Mouse (Mus musculus) activated CD4-positive, CD25-positive, alpha-beta regulatory T cell, adult 4 months (primary cell): ENCODE measurements around the gene Nup188. TPM values are rescaled to one million over a fixed set of nuclear protein-coding genes. Genes with fewer than 3 reads are reported as not detected.

ENCODE experiments used
- ATAC-seq: one replicate; pipeline ENCODE4 v1.8.0; 2017
- polyA plus RNA-seq, 2 experiments: library from polyadenylated mRNA; unstranded; fragments of 100-300 nt; shearing (Covaris generic); gene quantifications; one replicate each; pipeline ENCODE4 v1.2.1; 2017

Gene Nup188
- polyA plus RNA-seq, 2 experiments from 2014 or later = 25.8 to 30.6 TPM

DNA sequence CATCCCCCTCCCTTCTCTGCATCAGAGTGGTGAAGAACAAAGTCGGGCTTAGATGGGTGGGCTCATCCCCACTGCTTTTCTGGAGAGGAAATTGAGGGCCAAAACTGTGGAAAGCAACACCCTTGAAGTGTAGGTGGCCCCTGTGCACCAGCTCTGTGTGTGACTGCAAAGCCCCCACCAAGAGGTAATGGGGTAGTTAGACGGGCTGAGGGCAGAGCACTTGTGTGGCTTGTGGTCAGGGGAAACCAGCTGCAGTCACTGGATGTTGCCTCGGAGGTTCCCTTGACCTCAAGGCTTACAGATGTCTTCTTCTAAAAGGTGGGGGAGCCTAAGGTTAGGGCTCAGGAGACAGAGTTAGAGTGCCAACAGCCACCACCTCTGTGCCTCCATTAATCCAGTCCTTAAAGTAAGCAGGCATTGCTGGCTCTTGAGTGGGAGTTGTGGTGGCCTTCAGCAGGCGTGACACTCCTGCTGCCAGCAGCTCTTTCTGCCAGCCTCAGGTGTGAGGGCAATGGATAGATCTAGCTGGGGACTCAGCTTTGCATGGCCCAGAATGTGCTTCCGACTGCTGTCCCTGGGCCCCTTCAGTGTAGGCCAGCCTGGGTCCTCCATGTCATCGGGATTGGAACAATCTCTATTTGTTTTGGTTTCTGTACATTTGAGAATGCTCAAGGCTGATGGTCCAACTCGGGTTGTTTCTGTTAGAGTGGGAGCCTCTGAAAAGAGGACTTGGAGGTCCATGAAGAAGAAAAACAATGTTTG, 28.3 kb upstream of the Nup188 start:
- ATAC-seq = no peak

DNA sequence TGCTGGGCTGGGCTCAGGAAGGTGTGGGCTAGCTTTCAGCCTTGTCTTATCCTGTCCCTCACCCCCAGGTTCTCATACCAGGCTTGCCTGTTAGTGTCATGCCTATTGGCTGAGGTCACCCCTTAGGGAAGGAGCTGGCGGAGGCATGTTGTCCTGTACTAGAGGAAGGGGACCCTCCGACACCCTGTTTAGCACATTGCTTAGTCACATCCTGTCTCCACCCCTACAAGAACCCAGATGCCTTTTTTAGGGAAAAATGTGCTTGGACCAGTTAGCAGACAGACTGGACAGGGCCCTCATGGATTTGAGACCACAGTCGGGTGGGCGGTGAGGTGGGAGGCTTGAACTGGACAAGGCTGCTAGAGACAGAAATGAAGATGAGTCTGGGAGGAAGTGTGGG, 27.6 kb upstream of the Nup188 start:
- ATAC-seq = peak; percentile 48

DNA sequence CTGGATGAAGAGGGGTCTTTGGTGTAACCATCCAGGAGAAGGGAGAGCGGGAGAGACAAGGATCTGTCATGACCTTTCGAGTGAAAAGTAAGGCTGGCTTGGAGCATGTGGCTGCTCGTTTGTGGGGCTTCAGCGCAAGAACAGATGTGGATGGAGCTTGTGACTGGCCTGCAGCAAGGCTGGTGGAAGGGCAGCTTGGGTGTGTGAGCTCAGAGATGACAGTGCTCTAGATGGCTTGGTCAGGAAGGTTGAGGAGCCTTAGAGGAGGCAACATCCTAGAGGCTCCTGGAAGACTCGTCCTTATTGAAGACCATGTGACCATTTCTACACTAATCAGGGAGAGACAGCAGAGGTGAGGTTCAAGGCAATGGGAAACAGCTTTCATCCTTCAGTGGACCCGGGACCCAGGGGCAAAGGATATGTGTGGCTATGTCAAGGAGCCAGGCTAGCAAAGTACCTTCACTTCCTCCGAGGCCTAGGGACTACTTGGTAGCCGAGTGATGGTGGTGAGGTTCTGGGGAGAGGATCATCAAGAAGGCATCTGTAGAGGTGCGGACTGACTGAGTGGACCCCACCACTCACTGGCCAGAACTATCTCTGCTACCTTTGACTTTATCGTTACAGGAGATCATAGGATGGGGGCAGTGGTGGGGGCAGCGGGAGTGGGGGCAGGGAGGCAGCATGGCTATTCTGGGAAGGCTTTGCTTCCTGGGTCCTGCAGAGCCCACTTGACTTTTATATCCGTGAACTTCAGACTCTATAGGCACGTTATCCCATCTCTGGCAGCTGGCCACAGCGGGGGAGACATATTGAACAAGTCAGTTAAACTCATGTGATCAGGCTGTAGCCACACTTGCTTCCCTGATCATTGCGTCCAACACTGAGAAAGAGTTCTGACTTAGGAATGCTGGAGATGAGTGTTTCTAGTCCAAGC, 26.8 kb upstream of the Nup188 start:
- no peak for ATAC-seq

DNA sequence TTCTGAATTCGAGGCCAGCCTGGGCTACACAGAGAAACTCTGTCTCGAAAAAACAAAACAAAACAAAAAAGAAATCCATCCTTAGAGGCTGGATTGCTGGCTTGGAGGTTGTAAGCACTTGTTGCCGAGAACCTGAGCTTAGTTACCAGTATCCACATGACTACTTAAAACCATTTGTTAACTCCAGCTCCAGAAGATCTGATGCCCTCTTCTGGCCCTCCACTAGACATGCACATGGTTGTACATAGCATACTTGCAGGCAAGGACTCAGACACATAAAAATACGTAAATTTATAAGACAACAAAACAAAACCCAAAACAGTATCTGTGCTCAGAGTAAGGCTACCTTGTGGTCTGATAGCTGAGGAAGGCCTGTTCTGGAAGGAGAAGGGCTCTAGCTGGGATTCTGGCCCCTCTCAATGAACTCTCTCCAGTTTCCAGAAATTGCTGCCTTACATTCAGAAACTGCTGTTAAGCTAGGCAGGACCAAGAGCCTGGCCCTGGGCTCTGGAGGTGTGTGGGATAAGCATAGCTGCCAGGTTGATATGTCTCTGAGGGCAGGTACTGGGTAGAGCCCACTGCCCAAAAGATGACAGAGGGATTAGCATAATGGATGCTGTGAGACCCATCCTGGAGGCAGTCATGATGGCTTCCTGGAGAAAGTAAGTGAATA, 25.0 kb upstream of the Nup188 start:
- ATAC-seq = no peak

DNA sequence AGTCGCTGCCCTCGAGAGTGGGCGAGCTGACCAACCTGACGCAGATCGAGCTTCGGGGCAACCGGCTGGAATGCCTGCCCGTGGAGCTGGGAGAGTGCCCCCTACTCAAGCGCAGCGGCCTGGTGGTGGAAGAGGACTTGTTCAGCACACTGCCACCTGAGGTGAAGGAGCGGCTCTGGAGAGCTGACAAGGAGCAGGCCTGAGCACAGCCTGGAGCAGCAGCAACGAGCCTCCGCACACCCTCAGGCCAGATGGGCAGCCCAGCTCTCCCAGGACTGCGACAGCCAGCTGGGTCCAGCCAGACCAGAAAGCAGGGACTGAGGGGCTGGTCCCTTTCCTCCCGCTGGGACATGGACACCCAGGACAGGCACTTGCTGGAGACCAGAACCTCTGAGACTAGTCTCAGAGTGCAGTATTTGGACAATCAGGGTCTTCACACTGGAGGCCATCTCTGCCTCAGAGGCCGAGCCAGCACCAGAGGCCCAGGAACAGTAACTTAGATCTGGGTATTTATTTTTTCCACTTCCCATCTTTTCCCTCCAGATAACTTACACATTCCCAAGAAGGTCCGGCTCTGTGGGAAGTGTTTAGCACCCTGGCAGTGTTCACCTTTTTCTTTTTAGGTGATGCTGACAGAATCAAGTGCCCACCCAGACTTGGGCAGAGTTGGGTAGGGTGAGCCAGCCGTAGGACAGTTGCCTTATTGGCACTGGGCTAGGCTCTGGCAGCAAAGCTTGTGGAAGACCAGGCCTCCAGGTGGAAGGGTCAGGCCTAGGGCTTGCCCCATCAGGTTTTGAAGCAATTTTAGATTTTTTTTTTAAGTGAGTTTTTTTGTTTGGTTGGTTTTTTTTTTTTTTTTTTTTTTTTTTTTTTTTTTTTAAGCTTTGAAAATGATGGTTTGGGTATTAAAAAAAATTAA, 24.0 kb upstream of the Nup188 start:
- no peak for ATAC-seq

DNA sequence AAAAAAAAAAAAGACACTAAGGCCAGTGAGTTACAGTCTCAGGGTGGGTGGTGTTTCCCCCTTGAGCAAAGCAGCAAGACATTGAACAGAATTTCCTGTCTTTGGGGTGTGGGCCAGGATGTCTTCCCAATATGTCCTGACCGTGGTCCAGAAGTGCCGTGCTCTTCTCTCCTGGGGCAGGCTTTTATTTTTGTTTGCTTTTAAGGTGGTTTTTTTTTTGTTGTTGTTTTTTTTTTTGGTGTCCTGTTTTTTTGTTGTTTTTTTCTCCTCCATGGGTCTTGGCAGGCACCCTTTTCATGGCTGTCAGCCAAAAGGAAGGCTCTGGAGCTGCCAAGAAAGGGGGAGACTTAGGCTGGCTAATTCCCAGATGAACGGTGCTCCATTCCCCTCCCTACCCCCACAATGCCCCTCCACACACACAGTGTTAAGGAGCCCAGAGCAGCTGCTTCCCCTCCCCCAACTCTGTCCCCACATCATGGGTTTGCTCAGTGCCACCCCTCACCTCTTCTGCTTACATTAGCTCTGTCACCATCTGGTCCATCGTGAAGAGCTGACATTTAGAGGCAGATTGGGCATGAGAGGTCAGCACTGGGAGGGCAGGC, 23.3 kb upstream of the Nup188 start:
- no peak for ATAC-seq

DNA sequence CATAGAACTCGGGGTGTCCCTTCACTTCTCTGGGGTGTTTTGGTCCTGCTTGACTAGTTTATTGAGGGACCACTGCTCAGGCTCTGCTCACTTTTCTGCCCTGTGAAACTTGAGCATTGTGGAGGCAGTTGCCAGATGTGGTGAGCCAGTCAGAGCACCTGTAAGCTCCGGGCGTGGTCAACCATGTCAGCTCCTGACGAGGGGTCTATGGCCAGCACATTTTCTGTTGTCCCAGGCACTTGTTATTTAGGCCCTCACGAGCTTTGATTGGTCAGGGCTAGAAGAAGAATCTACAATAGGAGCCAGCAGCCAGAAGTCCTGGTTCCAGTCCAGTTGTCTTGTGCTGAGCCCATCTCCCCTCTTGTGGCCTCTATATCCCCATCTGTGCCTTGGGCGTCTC, 22.4 kb upstream of the Nup188 start:
- ATAC-seq = no peak

DNA sequence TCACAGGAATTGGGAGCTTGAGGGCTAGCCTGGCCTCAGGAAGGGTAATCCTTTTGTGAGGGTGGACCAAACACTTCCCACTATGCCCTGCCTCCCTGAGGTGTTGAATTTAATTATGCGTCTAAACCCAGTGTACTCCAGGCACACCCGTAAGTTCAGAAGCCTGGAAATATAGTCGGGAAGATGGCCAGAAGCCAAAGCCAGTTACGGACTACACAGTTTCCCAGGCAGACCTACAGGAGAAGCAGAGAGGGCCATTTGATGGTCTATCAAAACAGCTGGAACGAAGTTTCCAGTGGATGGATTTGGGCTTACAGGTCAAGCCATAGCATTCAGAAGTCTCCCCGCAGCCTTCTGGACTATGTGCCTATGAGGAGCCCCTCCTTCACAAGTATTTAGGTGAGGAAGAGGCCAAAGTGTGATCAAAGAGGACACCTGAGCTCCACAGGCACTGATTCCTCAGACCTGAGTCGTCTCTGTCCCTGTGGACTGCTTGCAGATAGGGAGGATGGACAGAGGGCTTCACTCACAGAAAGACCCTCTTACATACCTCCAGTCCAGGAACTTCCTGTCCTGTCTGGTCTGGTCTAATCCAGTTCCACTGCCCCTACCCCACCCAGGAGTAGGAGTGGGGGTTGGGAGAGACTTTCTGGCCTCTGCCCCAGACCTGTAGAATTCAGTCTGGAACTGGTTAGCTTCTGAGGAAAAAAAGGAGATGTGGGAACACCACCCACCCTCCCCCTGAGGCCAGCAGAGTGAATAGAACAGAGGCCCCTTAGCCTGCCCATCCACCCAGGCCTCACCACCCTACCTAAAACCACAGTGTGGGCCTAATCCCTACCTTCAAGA, 21.3 kb upstream of the Nup188 start:
- ATAC-seq = no peak

DNA sequence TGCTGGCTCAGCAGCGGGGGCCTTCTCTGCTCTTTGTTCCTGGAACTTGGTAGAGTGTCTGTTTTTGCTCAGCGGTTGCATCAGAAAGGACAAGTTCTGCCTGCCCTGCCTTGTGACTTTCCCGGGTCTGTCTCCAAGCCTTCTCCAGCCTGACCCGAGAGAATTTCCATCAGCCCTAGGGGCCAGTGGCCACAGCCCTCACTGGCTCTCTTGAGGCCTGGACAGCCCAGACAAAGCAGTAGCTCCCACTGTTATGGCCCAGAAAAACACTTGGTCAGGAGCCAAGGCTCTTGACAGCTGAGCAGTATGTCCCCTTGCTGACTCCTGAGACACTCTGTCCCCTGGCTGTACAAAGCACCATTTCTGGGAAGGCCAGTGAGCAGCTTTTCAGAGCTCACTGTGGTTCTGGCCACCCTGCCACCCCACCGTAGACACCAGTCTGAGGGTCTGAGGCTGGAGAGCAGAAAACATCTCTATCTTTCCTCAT, 20.4 kb upstream of the Nup188 start, which contains the start of gene Phyhd1:
Gene Phyhd1 (plus strand): TSS at position 437 of the 487 bp plus-strand sequence.
- no peak for ATAC-seq

DNA sequence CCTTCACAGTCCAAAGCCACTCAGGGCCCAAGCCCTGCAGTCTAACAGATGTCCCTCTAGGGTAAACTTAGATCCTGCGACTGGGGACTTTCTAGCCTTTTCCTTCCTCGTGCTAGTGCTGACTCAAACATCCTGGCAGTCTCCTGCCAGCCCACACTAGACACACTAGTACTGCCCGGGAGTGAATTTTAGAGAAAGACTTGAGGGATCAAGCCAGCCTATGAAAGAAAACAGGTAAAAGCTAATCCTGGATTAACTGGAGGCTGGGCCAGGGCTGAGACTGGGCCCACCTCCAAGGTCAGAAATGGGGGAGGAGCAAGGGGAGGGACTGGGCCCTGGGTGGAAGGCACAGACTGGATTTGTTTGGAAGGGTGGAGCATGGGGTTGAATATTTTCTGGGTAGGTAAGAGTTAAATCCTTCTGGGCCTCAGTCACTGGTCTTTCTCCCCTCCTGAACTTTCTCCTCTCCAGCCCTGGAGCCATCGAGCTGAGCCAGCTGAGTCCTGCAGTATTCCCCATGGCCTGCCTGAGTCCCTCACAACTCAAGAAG, 19.7 kb upstream of the Nup188 start:
- ATAC-seq = no peak

DNA sequence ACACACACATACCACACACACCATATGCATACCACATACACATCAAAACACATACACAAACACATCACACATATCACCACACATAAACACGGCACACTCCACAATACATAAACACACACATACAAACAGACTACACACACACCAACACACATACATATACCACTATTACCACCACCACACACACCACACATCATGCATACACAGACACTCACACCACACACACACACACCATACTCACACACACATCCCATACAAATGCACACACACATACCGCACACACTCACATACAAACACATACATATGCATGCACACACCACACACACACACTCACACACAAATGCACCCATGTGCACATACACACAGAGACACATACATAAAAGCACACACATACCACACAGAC, 18.7 kb upstream of the Nup188 start:
- ATAC-seq = no peak

DNA sequence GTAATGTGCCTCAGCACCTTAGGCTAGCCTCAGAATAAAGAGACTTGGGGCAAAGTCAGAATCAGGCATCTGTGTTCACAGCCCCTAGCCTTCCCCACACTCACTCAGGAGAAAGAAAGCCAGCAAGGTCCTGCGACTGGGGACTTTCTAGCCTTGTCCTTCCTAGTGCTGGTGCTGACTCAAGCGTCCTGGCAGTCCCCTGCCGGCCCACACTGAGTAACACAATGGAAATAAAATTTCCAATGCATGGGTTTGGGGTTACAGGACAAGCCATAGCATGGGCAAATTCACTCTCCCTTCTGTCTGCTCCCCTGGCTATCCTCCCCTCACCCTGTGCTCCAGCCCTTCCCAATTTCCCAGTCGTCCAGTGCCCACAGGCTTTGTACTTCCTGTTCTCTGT, 17.8 kb upstream of the Nup188 start:
- ATAC-seq = no peak

DNA sequence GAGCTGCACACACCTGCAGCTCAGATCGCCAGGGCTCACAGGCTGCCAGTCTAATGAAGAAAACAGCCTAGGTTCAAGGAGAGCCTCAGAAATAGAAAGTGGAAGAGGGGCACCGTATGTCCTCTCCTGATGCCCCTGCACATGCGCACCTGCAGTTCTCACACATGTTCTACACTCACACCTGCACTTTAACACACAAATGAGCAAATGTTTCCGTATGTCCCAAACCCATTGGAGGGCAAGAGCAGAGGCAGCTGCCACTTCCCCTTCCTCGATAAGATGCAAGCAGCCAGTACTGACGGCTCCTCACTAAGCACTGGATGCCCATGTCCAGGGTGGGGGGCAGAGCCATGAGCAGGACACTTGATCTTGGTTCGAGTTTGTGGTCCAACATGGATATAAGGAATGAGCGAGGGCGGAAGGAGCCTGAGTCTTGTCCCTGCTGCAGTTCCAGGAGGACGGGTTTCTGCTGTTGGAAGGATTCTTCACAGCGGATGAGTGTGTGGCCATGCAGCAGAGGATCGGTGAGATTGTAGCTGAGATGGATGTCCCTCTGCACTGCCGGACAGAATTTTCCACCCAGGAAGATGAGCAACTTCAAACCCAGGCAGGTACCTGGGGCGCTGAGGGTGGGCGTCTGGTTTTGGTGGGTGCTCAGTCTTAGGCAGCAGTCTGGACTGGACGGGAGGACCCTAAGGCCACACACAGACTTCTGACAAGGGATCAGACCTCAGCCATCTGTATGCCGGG, 16.8 kb upstream of the Nup188 start:
- ATAC-seq = no peak

DNA sequence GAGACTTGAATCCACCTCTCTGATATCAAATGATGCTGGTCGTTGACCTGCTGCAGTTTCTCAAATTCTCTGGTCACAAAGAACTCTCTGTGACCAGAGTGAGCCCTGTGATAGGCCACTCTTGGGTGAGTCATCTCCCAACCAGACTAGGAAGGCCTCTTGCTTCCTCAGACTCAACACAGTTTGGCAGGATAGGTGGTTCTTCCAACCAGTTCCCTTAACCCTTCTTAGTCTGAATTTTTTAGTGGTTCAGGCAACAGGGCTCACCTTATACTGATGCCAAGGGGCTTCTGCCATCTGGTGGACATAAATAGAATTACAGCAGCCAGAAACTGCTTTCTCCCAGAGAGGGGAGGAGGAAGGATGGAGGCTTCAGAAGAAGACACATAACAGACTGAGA, 16.1 kb upstream of the Nup188 start:
- ATAC-seq = peak; percentile 71

DNA sequence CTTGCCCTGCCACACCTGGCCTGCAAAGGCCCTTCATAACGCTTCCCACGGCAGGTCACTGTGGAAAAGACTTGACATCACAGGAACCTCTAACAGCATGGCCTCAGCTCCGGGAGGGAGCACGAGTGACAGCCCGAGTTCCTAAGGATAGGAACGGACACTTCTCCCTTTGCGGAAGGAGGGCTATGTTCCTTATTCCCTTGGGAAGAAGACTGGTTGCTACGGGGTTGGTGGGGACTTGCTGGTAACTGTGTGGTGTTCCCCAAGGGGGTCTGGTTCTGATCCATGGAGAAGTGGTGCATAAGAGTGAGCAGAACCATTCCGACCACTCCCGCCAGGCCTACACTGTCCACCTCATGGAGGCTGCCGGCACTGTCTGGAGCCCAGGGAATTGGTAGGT, 5.5 kb upstream of the Nup188 start, which contains the start of gene Gm28038:
Gene Gm28038 (plus strand): TSS at position 301 of the 400 bp plus-strand sequence.
- no peak for ATAC-seq

DNA sequence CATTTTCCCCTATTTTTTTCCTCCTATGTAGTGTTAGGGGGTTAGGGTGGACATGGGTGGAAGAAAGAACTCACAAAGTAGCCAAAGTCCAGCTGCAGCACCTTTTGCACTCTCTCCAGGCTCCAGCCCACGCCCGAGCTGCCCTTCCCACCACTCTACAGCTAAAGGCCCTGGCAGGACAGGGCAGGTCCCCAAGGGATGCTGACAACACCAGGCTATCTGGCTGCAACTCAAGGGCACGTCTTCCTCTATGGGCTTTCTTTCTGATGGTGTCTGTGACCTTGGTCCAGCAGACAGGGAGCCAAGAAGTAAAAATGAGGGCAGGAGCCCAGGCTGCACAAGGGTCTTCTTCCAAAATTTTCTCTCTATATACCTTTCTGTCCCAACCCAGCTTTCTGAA, 4.5 kb upstream of the Nup188 start:
- no peak for ATAC-seq

DNA sequence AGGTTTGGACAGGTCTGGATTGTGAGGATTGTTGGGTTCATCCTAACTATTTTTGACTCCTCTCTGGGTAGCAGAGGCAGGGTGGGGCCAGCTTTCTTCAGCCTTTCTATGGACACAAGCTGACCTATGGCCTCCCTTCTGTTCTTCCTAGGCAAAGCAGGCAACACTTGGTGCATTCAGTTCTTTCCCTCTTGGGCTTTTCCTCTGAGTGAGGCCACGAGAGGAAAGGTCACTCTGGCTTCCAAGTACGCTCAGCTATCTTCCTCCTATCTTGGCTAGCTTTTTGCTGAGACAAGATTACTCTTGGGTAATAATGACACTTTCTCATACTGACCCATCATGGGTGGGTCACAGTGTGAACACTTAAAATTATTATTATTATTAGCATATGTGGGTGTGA, 3.0 kb upstream of the Nup188 start:
- ATAC-seq = no peak

DNA sequence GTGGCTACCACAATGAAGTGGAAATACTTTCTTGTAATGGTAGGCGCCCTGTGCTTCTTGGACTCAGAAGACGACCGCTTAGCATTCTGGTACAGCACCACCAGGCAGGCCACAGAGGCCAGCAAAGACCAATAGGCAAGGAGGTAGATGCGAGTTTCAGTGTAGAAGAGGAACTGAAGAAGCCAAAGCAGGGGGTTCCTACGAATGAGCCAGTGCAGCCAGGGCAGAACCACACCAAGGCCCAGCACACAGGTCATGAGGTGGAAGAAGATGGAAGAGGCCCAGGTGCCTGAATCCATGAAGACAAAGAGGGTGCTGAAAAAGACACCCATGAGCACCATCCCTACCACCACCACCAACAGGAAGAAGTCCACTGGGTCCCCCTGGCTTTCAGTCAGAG, 1.2 kb upstream of the Nup188 start:
- ATAC-seq = no peak
